Mouse (Mus musculus) liver, embryonic 12.5 days (tissue): ENCODE data around the gene Gpi1. TPM values are rescaled to one million over a fixed set of nuclear protein-coding genes. Genes with fewer than 3 reads are reported as not detected.
"Not testable (repeated sequence)": the region's sequence is repeated elsewhere in the genome, so short reads cannot be mapped to it uniquely, and the experiment has no call there.

Experiments used
- ATAC-seq: fragments of 200-750 bp; cut with Nextera tagmentation; 2 replicates; pipeline ENCODE4 v1.8.0; 2017; ENCODE audit warnings: moderate number of reproducible peaks, mild to moderate bottlenecking, moderate library complexity
- H3K27ac ChIP-seq: fragments of 300-500 bp; sonication (generic); 2 replicates; pipeline ENCODE4 v1.5.1; 2016; ENCODE audit warnings: mild to moderate bottlenecking
- H3K27me3 ChIP-seq: fragments of 300-500 bp; sonication (generic); replicated peaks from 2 replicates; pipeline ENCODE4 v1.6.1; 2016; ENCODE audit warnings: mild to moderate bottlenecking, moderate library complexity
- H3K36me3 ChIP-seq: fragments of 300-500 bp; sonication (generic); 2 replicates; pipeline ENCODE4 v1.6.1; 2016; ENCODE audit warnings: mild to moderate bottlenecking, moderate library complexity
- H3K4me1 ChIP-seq: fragments of 300-500 bp; sonication (generic); 2 replicates; pipeline ENCODE4 v1.6.1; 2016
- H3K4me2 ChIP-seq: fragments of 300-500 bp; sonication (generic); 2 replicates; pipeline ENCODE4 v1.6.1; 2016; ENCODE audit warnings: mild to moderate bottlenecking, moderate library complexity
- H3K4me3 ChIP-seq: fragments of 300-500 bp; sonication (generic); 2 replicates; pipeline ENCODE4 v1.5.1; 2016; ENCODE audit warnings: mild to moderate bottlenecking, moderate library complexity
- H3K9ac ChIP-seq: fragments of 300-500 bp; sonication (generic); 2 replicates; pipeline ENCODE4 v1.6.1; 2016; ENCODE audit warnings: mild to moderate bottlenecking, moderate library complexity
- H3K9me3 ChIP-seq: fragments of 300-500 bp; sonication (generic); replicated peaks from 2 replicates; pipeline ENCODE4 v1.6.1; 2016; ENCODE audit warnings: mild to moderate bottlenecking, moderate library complexity
- WGBS: fragments of 180-500 bp; shearing (Covaris S2); methylation state at CpG from one replicate; pipeline ENCODE4 v1.1.7; 2016; ENCODE audit not compliant: insufficient replicate concordance; 5-methylcytosine and 5-hydroxymethylcytosine counted together
- polyA plus RNA-seq: library from polyadenylated mRNA; unstranded; fragments of >200 nt; fragmentation: Nextera tagmentation; extraction: Ambion mirVana; gene quantifications from 2 replicates; pipeline ENCODE4 v1.2.1, GENCODE M21; 2016

Gpi1 gene
- polyA plus RNA-seq, 1 experiment from 2014 or later, result 222 TPM

GRCm38 (mm10) chr7:34202147-34202546 lies 28.0 kb downstream of the Gpi1 start:
- H3K36me3 ChIP-seq, result peaks cover 69% of the 10 kb centered on the region
- not testable (repeated sequence) for H3K9me3 ChIP-seq, H3K27me3 ChIP-seq, ATAC-seq, H3K27ac ChIP-seq, H3K4me1 ChIP-seq, H3K4me3 ChIP-seq, H3K4me2 ChIP-seq, H3K9ac ChIP-seq
- WGBS, result 91% methylated on average over 10 of the region's 10 CpGs

- Histone ChIP-seq H3K27ac (no peak overlapping the region), H3K9ac (no peak overlapping the region), H3K4me1 (peaks cover 6% of the 10 kb centered on the region; the same call in 1 of the 2 replicates), H3K36me3 (peaks cover 56% of the 10 kb centered on the region), H3K9me3 (no peaks in the 10 kb centered on the region), H3K4me2 (no peak overlapping the region), H3K27me3 (no peaks in the 10 kb centered on the region), H3K4me3 (no peak overlapping the region)
- WGBS, result 85% methylated on average over 2 of the region's 2 CpGs
- ATAC-seq, result no peak
These were observed 29.3 kb downstream of the Gpi1 start for GRCm38 (mm10) chr7:34200829-34201228.

DNA sequence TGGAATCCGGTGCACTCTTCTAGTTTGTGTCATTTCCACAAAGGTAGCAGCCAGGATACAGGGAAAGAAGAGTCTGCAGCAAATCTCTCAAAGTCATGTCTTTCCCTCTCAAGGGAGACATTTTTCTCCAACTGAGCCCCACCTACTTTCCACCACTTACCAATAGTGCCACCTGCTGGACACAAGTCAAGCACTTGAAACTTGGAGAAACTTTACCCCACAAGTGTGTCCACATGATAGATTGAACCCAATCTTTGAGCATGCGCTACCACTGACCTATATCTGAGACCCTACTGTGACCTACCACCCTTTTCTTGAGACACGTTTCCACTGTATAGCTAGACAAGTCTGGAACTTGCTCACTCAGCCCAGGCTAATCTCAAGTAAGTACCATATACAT lies 31.8 kb downstream of the Gpi1 start:
- Histone ChIP-seq H3K4me1 (peaks cover 15% of the 10 kb centered on the region), H3K4me2 (no peak overlapping the region), H3K36me3 (peaks cover 40% of the 10 kb centered on the region), H3K4me3 (no peak overlapping the region), H3K9ac (no peak overlapping the region), H3K9me3 (no peaks in the 10 kb centered on the region), H3K27me3 (no peaks in the 10 kb centered on the region), H3K27ac (no peak overlapping the region)
- WGBS, result 31% methylated on average over 3 of the region's 3 CpGs
- no peak for ATAC-seq

GRCm38 (mm10) chr7:34196132-34197128 lies 33.7 kb downstream of the Gpi1 start, which contains the start of gene Pdcd2l:
Pdcd2l (minus strand) TSS chr7:34196661.
- peak; percentile 92 for ATAC-seq
- Histone ChIP-seq H3K4me1 (peaks cover 15% of the 10 kb centered on the region), H3K27ac (peak within 1 kb of the TSS; percentile 86), H3K9me3 (no peaks in the 10 kb centered on the region), H3K9ac (peak within 1 kb of the TSS; percentile 91), H3K27me3 (no peaks in the 10 kb centered on the region), H3K4me2 (peak within 1 kb of the TSS; percentile 85), H3K4me3 (peak within 1 kb of the TSS; percentile 99), H3K36me3 (peaks cover 37% of the 10 kb centered on the region)
- WGBS, result 2% methylated on average over 69 of the region's 70 CpGs

DNA sequence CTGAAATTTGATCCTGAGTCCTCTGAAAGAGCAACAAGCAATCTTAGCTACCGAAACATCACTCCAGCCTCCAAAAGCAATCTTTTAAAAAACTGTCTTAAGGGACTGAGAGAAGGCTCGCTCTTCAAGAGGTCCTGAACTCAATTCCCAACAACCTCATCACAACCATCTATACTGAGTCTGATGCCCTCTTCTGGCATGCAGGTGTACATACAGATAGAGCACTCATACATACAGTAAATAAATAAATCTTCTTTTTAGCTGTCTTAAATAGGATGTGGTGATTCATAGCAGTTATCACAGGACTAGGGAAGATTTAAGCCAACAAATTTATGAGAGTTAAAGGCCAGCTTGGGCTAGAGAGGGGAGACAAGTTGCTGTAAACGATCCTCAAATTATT lies 34.5 kb downstream of the Gpi1 start:
- Histone ChIP-seq H3K4me3 (peak overlapping the region; percentile 99), H3K27me3 (no peaks in the 10 kb centered on the region), H3K4me1 (peaks cover 15% of the 10 kb centered on the region), H3K27ac (peak overlapping the region; percentile 86), H3K36me3 (peaks cover 31% of the 10 kb centered on the region), H3K4me2 (peak overlapping the region; percentile 85), H3K9ac (peak overlapping the region; percentile 91), H3K9me3 (no peaks in the 10 kb centered on the region)
- 40% methylated on average over 3 of the region's 3 CpGs for WGBS
- peak; percentile 47 for ATAC-seq

DNA sequence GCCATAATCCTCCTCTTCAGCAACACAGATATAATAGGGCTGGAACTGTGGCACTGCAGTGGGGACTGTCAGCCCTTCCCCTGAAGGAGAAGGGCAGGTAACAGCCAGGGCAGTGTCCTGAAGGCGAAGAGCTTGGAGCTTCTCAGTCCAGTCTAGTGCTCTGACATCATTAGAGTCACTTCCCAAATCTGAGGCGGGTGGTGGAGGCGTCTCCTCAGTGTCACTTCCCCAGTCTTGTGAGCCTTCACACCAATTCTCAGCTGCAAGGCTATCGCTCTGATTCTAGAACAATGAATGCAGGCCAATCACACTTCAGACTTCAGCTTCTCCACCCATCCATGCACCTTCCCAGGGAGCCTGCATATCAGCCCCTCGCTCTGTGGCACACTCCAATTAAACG lies 37.3 kb downstream of the Gpi1 start:
- peaks cover 49% of the 10 kb centered on the region for H3K36me3 ChIP-seq
- no peak overlapping the region for H3K4me3 ChIP-seq
- H3K4me1 ChIP-seq, result peaks cover 15% of the 10 kb centered on the region
- no peaks in the 10 kb centered on the region for H3K27me3 ChIP-seq
- ATAC-seq, result no peak
- H3K27ac ChIP-seq, result no peak overlapping the region
- H3K9me3 ChIP-seq, result no peaks in the 10 kb centered on the region
- no peak overlapping the region for H3K9ac ChIP-seq
- WGBS, result 76% methylated on average over 6 of the region's 6 CpGs
- no peak overlapping the region for H3K4me2 ChIP-seq

DNA sequence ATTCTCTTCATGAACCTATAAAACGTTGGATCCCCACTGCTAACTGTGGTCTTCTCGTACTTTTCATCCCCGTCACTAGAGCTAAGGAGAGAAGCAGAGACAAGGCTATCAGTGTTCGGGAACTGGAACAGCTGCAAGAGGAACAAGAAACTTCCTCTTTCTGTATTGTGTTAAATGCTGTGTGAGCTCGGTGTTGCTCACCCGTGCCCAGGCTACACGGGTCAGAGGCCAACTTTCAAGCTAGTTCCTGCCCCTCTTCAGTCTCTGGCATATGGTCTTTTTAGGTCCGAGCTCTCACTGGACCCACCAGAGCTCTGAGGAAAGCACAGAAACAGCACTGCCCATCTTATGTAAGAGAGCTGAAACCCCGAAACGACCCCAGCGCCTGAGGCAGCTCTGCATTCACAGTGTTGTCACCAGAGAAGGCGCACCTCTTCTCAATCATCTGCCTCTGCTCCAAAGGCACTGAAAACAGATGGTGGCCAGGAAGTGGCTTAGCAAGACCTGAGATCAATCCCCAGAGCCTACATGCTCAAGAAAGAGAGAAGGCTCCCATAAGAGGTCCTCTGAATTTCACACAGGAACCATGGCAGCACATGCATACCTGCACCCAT lies 40.7 kb downstream of the Gpi1 start:
- Histone ChIP-seq H3K27ac (peak overlapping the region; percentile 33; the same call in 1 of the 2 replicates), H3K36me3 (peaks cover 79% of the 10 kb centered on the region), H3K4me3 (no peak overlapping the region), H3K27me3 (no peaks in the 10 kb centered on the region), H3K9me3 (no peaks in the 10 kb centered on the region), H3K9ac (no peak overlapping the region), H3K4me1 (no peaks in the 10 kb centered on the region), H3K4me2 (no peak overlapping the region)
- no peak for ATAC-seq
- WGBS, result 48% methylated on average over 12 of the region's 12 CpGs

- H3K4me1 ChIP-seq, result no peaks in the 10 kb centered on the region
- no peak overlapping the region for H3K4me3 ChIP-seq
- H3K27me3 ChIP-seq, result no peaks in the 10 kb centered on the region
- ATAC-seq, result no peak
- no peaks in the 10 kb centered on the region for H3K9me3 ChIP-seq
- WGBS, result 74% methylated on average over 3 of the region's 3 CpGs
- H3K27ac ChIP-seq, result no peak overlapping the region
- H3K9ac ChIP-seq, result no peak overlapping the region
- no peak overlapping the region for H3K4me2 ChIP-seq
- H3K36me3 ChIP-seq, result peaks cover 54% of the 10 kb centered on the region
These were observed 46.3 kb downstream of the Gpi1 start for GRCm38 (mm10) chr7:34183794-34184193.

- Histone ChIP-seq H3K9me3 (no peaks in the 10 kb centered on the region), H3K4me1 (no peaks in the 10 kb centered on the region), H3K4me3 (no peak overlapping the region), H3K9ac (no peak overlapping the region), H3K36me3 (peaks cover 50% of the 10 kb centered on the region), H3K27me3 (no peaks in the 10 kb centered on the region), H3K4me2 (no peak overlapping the region), H3K27ac (no peak overlapping the region)
- no peak for ATAC-seq
- WGBS, result 89% methylated on average over 13 of the region's 13 CpGs
These were observed 46.8 kb downstream of the Gpi1 start for GRCm38 (mm10) chr7:34183356-34183755.

- H3K4me1 ChIP-seq, H3K9ac ChIP-seq, H3K9me3 ChIP-seq, ATAC-seq, H3K4me2 ChIP-seq, H3K27me3 ChIP-seq, H3K36me3 ChIP-seq, H3K27ac ChIP-seq, H3K4me3 ChIP-seq: not testable (repeated sequence)
- WGBS, result 75% methylated on average over 6 of the region's 6 CpGs
These were observed 53.9 kb downstream of the Gpi1 start for GRCm38 (mm10) chr7:34176241-34176640.

DNA sequence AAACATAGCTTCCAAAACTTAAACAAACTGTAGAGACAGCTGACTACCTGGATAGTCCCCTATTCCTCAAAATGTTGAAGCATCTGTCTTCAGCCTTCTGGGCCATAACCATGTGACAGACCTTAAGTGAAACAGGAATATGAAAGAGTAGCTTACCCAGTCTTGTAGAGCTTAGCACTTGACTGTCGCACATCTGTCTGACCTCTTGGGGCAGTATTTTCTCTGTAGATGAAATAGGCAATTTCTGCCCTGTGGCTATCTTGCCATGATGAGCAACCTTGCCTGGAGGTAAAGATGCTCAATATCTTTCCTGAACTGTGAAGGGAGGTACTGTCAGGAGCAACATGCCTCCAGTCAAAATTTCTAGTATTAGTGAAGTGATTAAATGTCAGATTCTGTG lies 57.9 kb downstream of the Gpi1 start:
- H3K4me1 ChIP-seq, result peaks cover 13% of the 10 kb centered on the region; the same call in 1 of the 2 replicates
- no peak overlapping the region for H3K27ac ChIP-seq
- H3K9me3 ChIP-seq, result 0 out of 2 replicates have a peak, but pooled peaks cover 4% of the 10 kb centered on the region
- H3K9ac ChIP-seq, result no peak overlapping the region
- H3K36me3 ChIP-seq, result no peaks in the 10 kb centered on the region
- no peak overlapping the region for H3K4me3 ChIP-seq
- WGBS, result 56% methylated on average over 1 of the region's 1 CpGs
- ATAC-seq, result no peak
- H3K4me2 ChIP-seq, result no peak overlapping the region
- H3K27me3 ChIP-seq, result no peaks in the 10 kb centered on the region; the same call in 1 of the 2 replicates

- Histone ChIP-seq H3K27me3 (no peaks in the 10 kb centered on the region; the same call in 1 of the 2 replicates), H3K27ac (peak within 1 kb of the TSS; percentile 89; the same call in 1 of the 2 replicates), H3K9ac (peak within 1 kb of the TSS; percentile 98), H3K4me3 (peak within 1 kb of the TSS; percentile 94), H3K9me3 (no peaks in the 10 kb centered on the region), H3K4me2 (peak within 1 kb of the TSS; percentile 76), H3K4me1 (peaks cover 25% of the 10 kb centered on the region), H3K36me3 (peaks cover 20% of the 10 kb centered on the region)
- WGBS, result 69% methylated on average over 3 of the region's 3 CpGs
- ATAC-seq, result no peak
These were observed 60.7 kb downstream of the Gpi1 start, which contains the start of gene Uba2 for GRCm38 (mm10) chr7:34169454-34169853. Uba2 (minus strand) TSS chr7:34169599.
